Mouse (Mus musculus): ENCODE results near the gene Gm17387. TPM values are rescaled to one million over a fixed set of nuclear protein-coding genes. Genes with fewer than 3 reads are reported as not detected.

The Gm17387 gene
- total and polyA plus RNA-seq, 3 experiments = not detected

GRCm38 (mm10) chr7:141041661-141042060 lies 12.7 kb downstream of the Gm17387 start:
- TF ChIP-seq MEF2A (IDR thresholded peaks at IDR 0.05; ENCODE audit: extremely low read depth, insufficient replicate concordance, low read depth, low read length, poor library complexity, severe bottlenecking) (no peak), SMC3 (IDR thresholded peaks at IDR 0.05; ENCODE audit: low read depth, low read length) (no peak), ZKSCAN1 (IDR thresholded peaks at IDR 0.05; ENCODE audit: low read depth, low read length) (no peak), ZC3H11A (IDR thresholded peaks at IDR 0.05; ENCODE audit: low read depth, low read length) (no peak), UBTF (IDR thresholded peaks at IDR 0.05; ENCODE audit: borderline replicate concordance, insufficient read depth, low read depth, low read length) (no peak), BHLHE40 (IDR thresholded peaks at IDR 0.05; ENCODE audit: borderline replicate concordance, low read depth, low read length) (no peak), USF2 (IDR thresholded peaks at IDR 0.05; ENCODE audit: borderline replicate concordance in 1 of 2, insufficient read depth in 1 of 2, low read depth in 1 of 2, low read length in 2 of 2) (no peak), MYC (IDR thresholded peaks at IDR 0.05; ENCODE audit: low read depth, low read length) (no peak), TCF12 (IDR thresholded peaks at IDR 0.05; ENCODE audit: low read depth, low read length) (no peak), E2F4 (IDR thresholded peaks at IDR 0.05; ENCODE audit: borderline replicate concordance, low read depth, low read length) (no peak)
- no peak overlapping the region for H3K27ac ChIP-seq (ENCODE audit: control insufficient read depth, low read depth, low read length)
- peaks cover 8 to 24% of the 10 kb centered on the region in 2 experiments for H3K4me1 ChIP-seq (ENCODE audit: control insufficient read depth in 1 of 2, insufficient read depth in 2 of 2, low read length in 2 of 2)
- H3K9ac ChIP-seq (ENCODE audit: control insufficient read depth, low read depth, low read length, poor library complexity, severe bottlenecking) = no peak overlapping the region
- H3K36me3 ChIP-seq (ENCODE audit: control insufficient read depth in 1 of 2, insufficient read depth in 2 of 2, low read length in 2 of 2) = peaks cover 0 to 15% of the 10 kb centered on the region in 2 experiments; a peak in 2 of 4 replicates
- H3K9me3 ChIP-seq (replicated peaks; ENCODE audit: insufficient read depth, low read length) = no peaks in the 10 kb centered on the region
- H3K79me2 ChIP-seq (ENCODE audit: control insufficient read depth, insufficient read depth, low read length, poor library complexity) = no peaks in the 10 kb centered on the region
- no peaks in the 10 kb centered on the region for H3K27me3 ChIP-seq (ENCODE audit: control insufficient read depth in 1 of 2, insufficient read depth in 2 of 2, low read length in 2 of 2)
- no peak overlapping the region for H3K4me3 ChIP-seq (ENCODE audit: control insufficient read depth in 1 of 2, insufficient read depth in 1 of 2, low read depth in 2 of 2, low read length in 2 of 2)
- DNase-seq (ENCODE audit: low read depth, low spot score) = no peak

DNA sequence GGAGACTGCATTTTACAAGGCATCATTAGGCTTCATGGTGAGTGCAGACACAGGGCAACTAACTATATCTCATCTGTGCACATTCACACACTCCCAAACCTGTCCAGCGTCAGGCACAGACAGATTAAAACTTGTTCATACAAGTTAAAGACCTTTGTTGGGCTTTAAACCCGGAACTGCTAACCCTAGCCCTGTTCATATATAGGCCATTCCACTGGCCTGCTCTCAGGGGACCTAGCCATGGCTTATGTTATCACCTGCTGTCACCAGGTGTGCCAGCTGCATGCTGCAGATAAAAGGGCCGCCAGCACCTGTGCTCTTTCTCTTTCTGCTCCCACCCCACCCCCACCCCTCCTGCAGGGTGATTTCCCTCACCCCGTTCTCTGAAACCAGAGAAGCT lies 13.6 kb downstream of the Gm17387 start:
- H3K4me1 ChIP-seq (ENCODE audit: control insufficient read depth in 1 of 2, insufficient read depth in 2 of 2, low read length in 2 of 2) = peaks cover 8 to 27% of the 10 kb centered on the region in 2 experiments
- no peaks in the 10 kb centered on the region for H3K27me3 ChIP-seq (ENCODE audit: control insufficient read depth in 1 of 2, insufficient read depth in 2 of 2, low read length in 2 of 2)
- H3K36me3 ChIP-seq (ENCODE audit: control insufficient read depth in 1 of 2, insufficient read depth in 2 of 2, low read length in 2 of 2) = peaks cover 0 to 15% of the 10 kb centered on the region in 2 experiments; a peak in 2 of 4 replicates
- no peaks in the 10 kb centered on the region for H3K9me3 ChIP-seq (replicated peaks; ENCODE audit: insufficient read depth, low read length)
- TF ChIP-seq E2F4 (IDR thresholded peaks at IDR 0.05; ENCODE audit: borderline replicate concordance, low read depth, low read length) (no peak), ELF1 (IDR thresholded peaks at IDR 0.05; ENCODE audit: low read depth, low read length) (peak; percentile 45; the same call in 1 of the 2 replicates), TAL1 (IDR thresholded peaks at IDR 0.05; ENCODE audit: low read length) (peak; percentile 60), GATA1 (IDR thresholded peaks at IDR 0.05; ENCODE audit: low read depth, low read length) (0 out of 2 replicates have a peak, but pooled peaks have one; percentile 21), EP300 (IDR thresholded peaks at IDR 0.05; ENCODE audit: low read depth in 1 of 2, low read length in 2 of 2) (peak in 1 of 2 experiments; percentile 50; a peak in 1 of 4 replicates), SIN3A (IDR thresholded peaks at IDR 0.05; ENCODE audit: low read length) (no peak), TCF12 (IDR thresholded peaks at IDR 0.05; ENCODE audit: low read depth, low read length) (peak; percentile 82), ETS1 (IDR thresholded peaks at IDR 0.05; ENCODE audit: low read depth, low read length) (0 out of 2 replicates have a peak, but pooled peaks have one; percentile 15)
- H3K9ac ChIP-seq (ENCODE audit: control insufficient read depth, low read depth, low read length, poor library complexity, severe bottlenecking) = no peak overlapping the region
- H3K27ac ChIP-seq (ENCODE audit: control insufficient read depth, low read depth, low read length) = no peak overlapping the region
- H3K79me2 ChIP-seq (ENCODE audit: control insufficient read depth, insufficient read depth, low read length, poor library complexity) = no peaks in the 10 kb centered on the region
- peak; percentile 40 for DNase-seq (ENCODE audit: low read depth, low spot score)
- no peak overlapping the region for H3K4me3 ChIP-seq (ENCODE audit: control insufficient read depth in 1 of 2, insufficient read depth in 1 of 2, low read depth in 2 of 2, low read length in 2 of 2)
